ENCODE assay signal across 9 mouse cellular contexts in the genomic region with DNA sequence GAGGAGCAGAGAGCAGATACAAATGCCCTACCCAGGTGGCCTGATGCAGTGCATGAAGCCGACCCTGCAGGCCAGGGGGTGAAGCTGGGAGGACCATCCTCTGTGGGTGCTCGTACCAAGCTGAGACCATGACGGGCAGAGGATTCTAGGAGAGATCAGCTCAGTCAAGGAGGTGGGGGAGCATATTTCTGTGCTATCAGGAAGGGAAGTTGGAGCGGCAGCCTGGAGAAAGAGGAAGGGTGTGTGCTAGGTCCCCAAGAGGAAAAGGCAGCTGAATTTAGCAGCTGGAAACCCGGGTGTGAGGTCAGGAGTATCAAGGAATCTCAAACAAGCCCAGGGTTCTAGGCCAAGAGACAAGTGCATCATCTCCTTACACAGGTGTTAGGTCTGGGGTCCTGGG. TPM values are rescaled to one million over a fixed set of nuclear protein-coding genes. Genes with fewer than 3 reads are reported as not detected.
DNase-seq lines count a peak whose midpoint lies in the region; ATAC-seq and TF ChIP-seq lines count a peak whose summit lies in the region.
"Had no signal": no experiment of that assay in that cellular context is flagged by ENCODE, and none has a peak within 500 bp of the region (broad histone marks: within the 10 kb centered on the region; RNA-seq: fewer than 3 reads in every experiment).

No protein-coding gene starts in this region.

- 73% methylated on average over 5 of the region's 5 CpGs for WGBS in hindbrain, embryonic 12.5 days
- WGBS in hindbrain, embryonic 10.5 days: 66% methylated on average over 5 of the region's 5 CpGs
- WGBS in hindbrain, postnatal 0 days: 76% methylated on average over 5 of the region's 5 CpGs

- no peak overlapping the region for H3K27ac ChIP-seq in hindbrain, embryonic 12.5 days
- H3K27ac ChIP-seq in hindbrain, embryonic 10.5 days: no peak overlapping the region
- H3K27ac ChIP-seq in brown adipose tissue, adult 24 weeks (replicated peaks; ENCODE audit: low read depth, low read length): peak overlapping the region; percentile 96
- H3K27ac ChIP-seq in hindbrain, postnatal 0 days: no peak overlapping the region

- DNase-seq in hindbrain, embryonic 10.5 days (ENCODE audit: low spot score): no peak
- DNase-seq in hindbrain, postnatal 0 days (ENCODE audit: low spot score): no peak
- peak; percentile 49 for DNase-seq in lung, postnatal 36 days
- DNase-seq in cerebellum, postnatal 4 days (ENCODE audit: low spot score in 2 of 2): no peak
- DNase-seq in thymus, postnatal 4 days: no peak
- no peak for DNase-seq in gastrocnemius, postnatal 4 days (ENCODE audit: low spot score in 2 of 2)
- DNase-seq: embryo, embryonic 11 days had no signal

- H3K4me1 ChIP-seq in hindbrain, embryonic 12.5 days: peaks cover 43% of the 10 kb centered on the region
- H3K4me1 ChIP-seq in hindbrain, embryonic 10.5 days (replicated peaks): peaks cover 56% of the 10 kb centered on the region
- H3K4me1 ChIP-seq in brown adipose tissue, adult 24 weeks (ENCODE audit: control insufficient read depth, insufficient read depth, insufficient read length, low read length): peaks cover 54% of the 10 kb centered on the region
- H3K4me1 ChIP-seq in hindbrain, postnatal 0 days (ENCODE audit: insufficient read depth, low read length): peaks cover 32% of the 10 kb centered on the region

- no peak for TF ChIP-seq CTCF in hindbrain, postnatal 0 days (IDR thresholded peaks at IDR 0.05; ENCODE audit: low read depth)

- H3K36me3 ChIP-seq in hindbrain, embryonic 12.5 days: no peaks in the 10 kb centered on the region
- no peaks in the 10 kb centered on the region for H3K36me3 ChIP-seq in hindbrain, embryonic 10.5 days
- H3K36me3 ChIP-seq in hindbrain, postnatal 0 days (ENCODE audit: insufficient read depth, low read length): no peaks in the 10 kb centered on the region; the same call in 1 of the 2 replicates

- peak overlapping the region; percentile 14; the same call in 1 of the 2 replicates for H3K4me2 ChIP-seq in hindbrain, embryonic 12.5 days (replicated peaks)
- peak overlapping the region; percentile 98 for H3K4me2 ChIP-seq in hindbrain, postnatal 0 days (ENCODE audit: low read depth, low read length)

- H3K9me3 ChIP-seq in hindbrain, embryonic 12.5 days (replicated peaks): no peaks in the 10 kb centered on the region
- H3K9me3 ChIP-seq in hindbrain, embryonic 10.5 days: no peaks in the 10 kb centered on the region
- H3K9me3 ChIP-seq in hindbrain, postnatal 0 days (ENCODE audit: low read length): no peaks in the 10 kb centered on the region

- no peak overlapping the region for H3K4me3 ChIP-seq in hindbrain, embryonic 12.5 days
- H3K4me3 ChIP-seq in hindbrain, embryonic 10.5 days: no peak overlapping the region
- H3K4me3 ChIP-seq in brown adipose tissue, adult 24 weeks (ENCODE audit: insufficient read depth, low read depth, low read length): peak overlapping the region; percentile 82
- H3K4me3 ChIP-seq in hindbrain, postnatal 0 days (ENCODE audit: low read length): no peak overlapping the region

- H3K9ac ChIP-seq in hindbrain, embryonic 12.5 days: no peak overlapping the region
- no peak overlapping the region for H3K9ac ChIP-seq in hindbrain, postnatal 0 days (replicated peaks; ENCODE audit: low read length)

- H3K27me3 ChIP-seq in hindbrain, embryonic 12.5 days: peaks cover 34% of the 10 kb centered on the region
- peaks cover 82% of the 10 kb centered on the region for H3K27me3 ChIP-seq in hindbrain, embryonic 10.5 days (ENCODE audit: insufficient read depth, poor library complexity, severe bottlenecking)
- H3K27me3 ChIP-seq in hindbrain, postnatal 0 days (ENCODE audit: insufficient read depth, low read length): no peaks in the 10 kb centered on the region

- ATAC-seq in hindbrain, embryonic 12.5 days (ENCODE audit: low FRiP score): no peak
- ATAC-seq in hindbrain, postnatal 0 days: no peak

RNA-seq across cellular contexts. Expression of gene Katnb1, which starts 59.6 kb away (rescaled TPM):
- 36.2 and 39.4 TPM in 2 replicates for polyA plus RNA-seq in hindbrain, embryonic 12.5 days (2016; fragmentation: Nextera tagmentation; extraction: Ambion mirVana)
- polyA plus RNA-seq in hindbrain, embryonic 10.5 days (2016; fragmentation: Nextera tagmentation; extraction: Ambion mirVana): 37.7 and 41.6 TPM in 2 replicates
- 4.7 and 6.2 TPM in 2 replicates for polyA plus RNA-seq in brown adipose tissue, adult 24 weeks (2012; ENCODE audit: insufficient read depth, insufficient read length, missing spikeins)
- total RNA-seq in hindbrain, postnatal 0 days (2014; rRNA removed): 59.6 and 63.3 TPM in 2 replicates
- polyA plus RNA-seq in hindbrain, postnatal 0 days (2015; fragmentation: Nextera tagmentation; extraction: Ambion mirVana): 45.3 and 48.4 TPM in 2 replicates
- total RNA-seq in gastrocnemius, postnatal 4 days (2021): 10 to 100 TPM; 13.3 to 13.8 TPM
